Mouse (Mus musculus): Measurements from ENCODE around the gene St7l.
A peak's percentile ranks its signal among the peaks of the same experiment; 100 is the strongest.

St7l gene

DNA sequence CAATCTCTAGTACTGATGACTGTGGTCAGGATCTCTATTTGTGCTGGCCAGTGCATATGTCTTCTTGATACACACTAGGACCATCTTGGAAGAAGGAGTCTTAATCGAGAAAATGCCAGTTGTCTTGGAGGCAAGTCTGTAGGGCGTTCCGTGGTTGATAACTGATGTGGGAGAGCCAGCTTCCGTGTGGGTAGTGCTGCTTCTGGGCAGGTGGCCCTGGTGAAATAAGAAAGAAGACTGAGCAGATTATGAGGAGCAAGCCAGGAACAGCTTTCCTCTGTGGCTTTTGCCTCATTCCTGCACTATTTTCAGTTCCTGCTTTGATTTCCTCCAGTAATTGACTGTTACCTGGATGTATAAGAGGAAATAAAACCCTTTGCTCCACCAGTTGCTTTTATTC, 41.6 kb downstream of the St7l start:
- no peak for DNase-seq

DNA sequence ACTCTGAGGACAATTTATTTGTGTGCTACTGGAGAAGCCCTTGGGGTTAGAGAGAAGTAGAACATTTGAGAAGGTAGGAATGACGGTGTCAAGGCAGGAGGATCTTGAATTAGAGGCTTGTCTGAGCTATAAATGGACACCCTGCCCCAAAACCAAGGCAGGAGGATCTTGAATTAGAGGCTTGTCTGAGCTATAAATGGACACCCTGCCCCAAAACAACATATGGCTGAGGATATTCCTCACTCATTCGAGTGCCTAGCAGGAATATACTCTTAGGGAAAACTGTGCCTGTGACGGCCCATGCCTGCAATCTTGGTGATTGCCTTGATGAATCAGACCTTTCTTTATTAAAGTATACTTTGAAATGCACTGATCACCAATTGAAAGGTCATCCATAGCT, 42.2 kb downstream of the St7l start:
- no peak for DNase-seq

GRCm38 (mm10) chr3:104909195-104909594, 45.4 kb downstream of the St7l start:
- no peak for DNase-seq

DNA sequence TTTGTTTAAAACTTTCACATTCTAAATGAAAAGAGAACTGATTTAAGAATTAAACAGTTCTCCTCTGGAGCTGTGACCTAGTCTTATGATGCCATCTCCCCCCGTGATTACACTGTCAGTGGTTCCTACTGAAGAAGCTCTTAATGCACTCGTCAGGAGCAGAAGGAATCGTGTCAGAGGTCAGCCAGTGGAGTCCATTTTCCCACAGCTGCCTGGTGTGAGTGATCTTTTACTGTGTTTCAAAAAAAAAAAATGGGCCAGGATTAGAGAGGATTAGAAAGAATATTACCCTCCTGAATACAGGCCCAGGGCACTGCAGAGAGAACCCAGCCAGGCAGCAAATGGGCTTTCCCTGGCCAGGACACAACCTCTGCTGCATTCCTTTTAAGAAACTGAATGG, 51.2 kb downstream of the St7l start:
- no peak for DNase-seq

GRCm38 (mm10) chr3:104929385-104929784, 65.6 kb downstream of the St7l start:
- no peak for DNase-seq

- DNase-seq, result no peak
These were observed 74.0 kb downstream of the St7l start for GRCm38 (mm10) chr3:104937728-104938305.

DNA sequence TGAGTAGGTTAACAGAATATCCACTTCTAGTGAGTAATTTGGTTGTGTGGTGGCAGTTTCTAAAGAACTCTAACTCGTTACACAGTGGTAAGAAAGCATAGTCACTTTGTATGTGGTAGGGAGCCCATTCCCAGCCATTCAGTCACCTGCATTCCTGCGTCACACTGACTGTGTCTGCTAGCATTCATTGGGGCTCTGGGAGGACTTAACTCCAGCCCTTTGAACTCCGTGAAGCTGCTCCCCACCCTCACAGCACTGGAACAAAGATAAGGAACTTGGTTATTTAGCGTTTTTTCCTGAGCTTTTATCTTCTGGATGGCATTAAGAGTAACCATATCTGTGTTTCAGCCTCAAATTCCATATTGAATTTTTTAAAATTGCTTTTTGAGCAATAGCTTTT, 74.5 kb downstream of the St7l start:
- no peak for DNase-seq

DNA sequence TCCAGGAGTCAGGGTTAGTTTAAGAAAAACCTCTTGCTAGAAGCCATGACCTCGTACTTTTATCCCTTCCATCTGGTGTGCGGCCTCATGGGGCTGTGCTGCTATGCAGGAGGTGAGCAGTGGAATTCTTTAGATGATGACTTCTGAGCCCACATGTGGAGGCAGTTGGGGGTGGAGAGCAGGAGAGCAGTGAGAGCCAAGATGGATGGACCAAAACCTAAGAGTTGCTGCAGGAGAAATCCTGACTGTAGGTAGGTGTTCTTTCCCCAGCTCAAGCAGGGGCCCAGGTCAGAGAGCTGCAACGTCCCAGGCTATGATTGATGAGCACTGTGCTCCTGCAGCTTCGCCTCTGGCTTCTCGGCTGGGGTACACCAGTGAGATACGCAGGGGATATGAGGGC, 76.9 kb downstream of the St7l start:
- DNase-seq, result no peak

GRCm38 (mm10) chr3:104942682-104943081, 78.9 kb downstream of the St7l start:
- no peak for DNase-seq

DNA sequence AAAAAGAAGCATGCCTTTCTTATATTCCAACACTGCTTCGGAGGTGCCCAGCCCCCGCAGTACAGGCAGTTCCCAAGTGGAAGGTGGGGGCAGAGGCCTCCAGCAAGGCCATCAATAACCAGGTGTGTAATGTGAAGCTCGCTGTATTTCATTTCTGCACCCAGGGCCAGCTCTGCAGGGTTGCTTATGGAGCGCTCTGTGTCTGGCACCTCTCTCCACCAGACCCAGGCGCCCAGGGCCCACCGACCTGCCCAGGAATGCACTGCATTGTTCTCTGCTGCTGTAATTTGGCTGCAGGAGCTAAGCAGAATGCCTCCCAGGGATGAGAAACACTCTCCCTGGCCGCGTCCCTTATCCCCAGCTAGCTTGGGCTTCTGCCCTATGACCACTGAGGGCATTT, 79.5 kb downstream of the St7l start:
- no peak for DNase-seq

- DNase-seq, result no peak
These were observed 81.1 kb downstream of the St7l start for GRCm38 (mm10) chr3:104944894-104945293.

GRCm38 (mm10) chr3:104950926-104951325, 87.1 kb downstream of the St7l start:
- DNase-seq, result no peak

GRCm38 (mm10) chr3:104952891-104953670, 89.3 kb downstream of the St7l start:
- DNase-seq, result no peak

DNA sequence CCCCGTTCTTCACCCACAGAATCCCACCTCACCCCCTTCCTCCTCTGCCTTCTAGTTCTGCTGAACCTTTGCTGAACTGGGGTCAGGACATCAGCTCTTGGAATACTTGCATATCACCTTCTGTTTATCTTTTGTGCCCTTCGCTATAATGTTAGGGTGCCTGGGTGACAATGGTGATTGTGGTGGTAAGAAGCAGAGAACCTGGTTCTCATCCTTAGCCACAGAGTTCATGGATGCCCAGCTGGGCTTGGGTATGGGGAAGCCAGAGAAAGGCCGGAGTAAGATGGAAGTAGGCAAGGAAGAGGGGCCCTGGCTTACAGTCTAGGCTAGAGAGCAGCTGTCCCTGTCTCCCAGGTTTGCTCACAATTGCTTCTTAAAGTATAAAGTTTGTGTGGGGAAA, 90.3 kb downstream of the St7l start:
- DNase-seq, result no peak

- DNase-seq, result no peak
These were observed 90.7 kb downstream of the St7l start for GRCm38 (mm10) chr3:104954551-104954950.

DNA sequence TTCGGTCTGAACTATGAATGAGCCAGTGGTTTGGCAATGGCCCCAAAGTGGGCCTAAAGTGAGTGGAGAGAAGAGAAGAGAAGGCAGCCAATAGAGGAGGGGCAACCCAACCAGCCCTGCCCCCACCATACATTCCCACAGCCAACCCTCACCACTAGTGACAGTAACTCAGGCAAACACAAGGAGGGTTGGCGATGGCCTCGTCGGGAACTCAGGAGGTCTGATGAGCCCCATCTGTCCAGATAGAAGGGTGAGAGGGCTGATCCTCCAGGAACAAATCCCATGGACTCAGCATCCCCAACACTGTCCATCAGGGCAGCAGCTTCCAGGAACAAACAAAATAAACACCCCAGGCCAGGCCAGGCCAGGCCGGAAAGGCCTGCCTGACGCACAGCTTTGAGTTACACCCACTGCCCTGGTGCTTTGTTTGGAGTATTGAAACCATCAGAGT, 92.4 kb downstream of the St7l start:
- peak; percentile 17 for DNase-seq

- no peak for DNase-seq
These were observed 96.5 kb downstream of the St7l start for GRCm38 (mm10) chr3:104960026-104961000.

DNA sequence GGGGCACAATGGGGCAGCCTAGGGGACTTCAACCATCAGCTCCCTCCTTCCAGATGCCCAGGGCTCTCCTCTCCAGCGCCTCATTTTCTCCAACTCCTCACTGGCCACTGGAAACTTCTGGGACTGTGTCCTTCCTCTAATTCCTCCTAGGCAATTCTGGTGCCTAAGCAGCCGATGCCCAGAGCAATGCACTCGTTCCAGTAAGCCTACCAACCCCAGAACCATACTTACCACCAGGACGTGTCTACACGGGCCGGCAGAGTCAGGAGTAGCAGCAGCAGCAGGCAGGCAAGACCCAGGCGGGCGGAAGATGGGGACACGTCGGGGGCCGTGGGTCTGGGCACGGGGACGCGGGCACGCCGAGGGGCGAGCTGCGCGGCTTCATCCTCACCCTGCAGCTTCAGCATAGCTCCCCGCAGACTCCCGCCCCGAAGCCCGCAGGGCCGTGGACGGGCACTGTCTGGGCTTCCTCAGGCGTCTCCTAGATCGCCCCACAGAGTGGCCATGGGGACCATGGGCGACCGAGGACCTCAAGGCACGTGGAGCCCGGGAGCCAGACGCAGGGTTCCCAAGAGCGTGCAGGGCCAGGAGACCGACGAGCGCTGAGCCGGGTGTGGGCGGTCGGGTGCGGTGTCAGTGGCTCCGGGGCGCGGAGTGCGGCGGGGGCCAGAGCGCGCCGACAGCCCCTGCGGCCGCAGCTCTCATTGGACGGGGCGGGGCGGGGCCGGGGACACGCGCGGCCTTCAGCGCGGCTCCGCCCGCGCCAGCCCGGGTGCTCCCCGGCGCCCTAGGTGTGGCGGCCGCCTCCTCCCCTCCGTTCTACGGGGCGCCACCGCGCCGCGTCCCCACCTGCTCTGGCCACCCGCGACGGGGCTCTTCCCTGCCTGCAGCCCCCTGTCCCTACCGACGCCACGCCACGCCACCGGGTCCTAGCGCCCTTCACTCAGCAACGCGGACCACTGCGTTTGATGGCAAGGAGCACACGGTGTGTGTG, 97.6 kb downstream of the St7l start, which contains the start of gene Wnt2b:
TSS of gene Wnt2b (minus strand) at position 856 of the 994 bp plus-strand sequence.
- DNase-seq, result no peak

DNA sequence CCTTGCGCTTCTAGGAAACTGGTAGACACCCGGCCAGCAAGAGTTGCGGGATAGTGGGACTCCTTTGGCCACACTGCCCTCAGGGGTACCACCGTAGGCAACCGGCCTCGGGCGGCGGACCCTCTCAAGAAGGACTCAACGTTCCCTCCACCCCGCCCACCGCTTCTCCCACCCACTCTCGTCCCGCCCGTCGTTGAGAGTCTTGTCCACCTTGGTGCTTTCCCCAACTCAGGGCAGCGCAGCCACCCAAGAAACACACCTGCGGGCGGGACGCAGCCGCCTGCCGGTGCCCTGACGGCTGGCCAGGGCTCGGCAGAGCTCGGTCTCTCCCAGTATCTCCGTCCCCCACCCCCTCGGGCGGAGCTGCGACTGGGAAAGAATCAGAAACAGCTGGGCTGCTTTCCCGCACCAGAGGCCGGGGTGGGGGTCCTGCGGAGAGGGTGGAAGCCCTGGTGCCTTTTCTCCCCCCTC, 98.4 kb downstream of the St7l start:
- DNase-seq, result no peak

DNA sequence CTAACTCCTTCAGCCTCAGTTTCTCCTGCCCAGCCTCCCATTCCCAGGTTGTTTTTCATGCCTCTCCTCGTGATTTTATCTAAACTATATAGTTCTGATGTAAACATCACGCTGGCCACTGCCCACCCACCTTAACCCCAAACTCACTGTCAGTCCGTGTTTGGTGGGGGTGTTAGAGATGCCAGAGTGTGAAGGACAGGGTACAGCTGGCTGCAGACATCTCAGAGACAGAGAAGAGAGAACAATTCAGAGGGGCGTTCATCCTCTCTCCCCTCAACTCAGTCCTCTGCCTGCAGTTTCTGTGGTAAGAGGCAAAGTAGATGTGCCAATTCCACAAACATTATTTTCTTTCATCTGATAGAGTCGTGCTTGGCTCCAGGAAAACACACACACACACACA, 99.1 kb downstream of the St7l start:
- no peak for DNase-seq

- DNase-seq, result no peak
These were observed 99.8 kb downstream of the St7l start for GRCm38 (mm10) chr3:104963331-104964276.

Data from kidney, adult 9 months (tissue).